In the genomic region with DNA sequence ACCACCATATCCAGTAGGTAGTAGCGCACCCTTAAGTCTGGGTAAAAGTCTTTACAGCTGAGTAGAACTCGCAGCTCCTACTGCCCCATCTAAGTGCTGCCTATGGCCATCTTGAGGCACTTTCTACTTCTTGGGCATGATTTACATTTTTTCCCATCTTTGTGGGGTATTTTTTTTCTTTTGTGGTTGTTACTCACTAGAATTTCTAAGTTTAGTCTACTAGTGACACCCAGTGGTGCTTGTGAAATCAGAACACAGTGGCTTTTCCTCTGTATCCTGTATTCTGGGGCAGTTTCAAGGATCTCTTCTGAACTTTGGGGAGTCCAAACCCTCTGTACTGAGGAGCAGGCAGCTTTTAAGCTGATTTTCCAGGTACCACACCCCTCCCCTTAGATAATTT, we compare ENCODE assay signal across 11 mouse cellular contexts. TPM values are rescaled to one million over a fixed set of nuclear protein-coding genes. Genes with fewer than 3 reads are reported as not detected.
A peak's percentile ranks its signal among the peaks of the same experiment; 100 is the strongest.
DNase-seq lines count a peak whose midpoint lies in the region; ATAC-seq lines count a peak whose summit lies in the region.
"Had no signal": no experiment of that assay in that cellular context is flagged by ENCODE, and none has a peak within 500 bp of the region (broad histone marks: within the 10 kb centered on the region; RNA-seq: fewer than 3 reads in every experiment).

No protein-coding gene starts in this region.

- H3K4me1 ChIP-seq in embryonic facial prominence, embryonic 11.5 days (ENCODE audit: control insufficient read depth, insufficient read depth, low read length): no peaks in the 10 kb centered on the region
- H3K4me1 ChIP-seq in embryonic facial prominence, embryonic 10.5 days: peaks cover 10% of the 10 kb centered on the region
- peaks cover 6% of the 10 kb centered on the region for H3K4me1 ChIP-seq in kidney, embryonic 15.5 days
- H3K4me1 ChIP-seq: heart, embryonic 10.5 days; stomach, embryonic 15.5 days had no signal

- H3K9ac ChIP-seq in embryonic facial prominence, embryonic 11.5 days (replicated peaks; ENCODE audit: low read length): no peak overlapping the region
- no peak overlapping the region for H3K9ac ChIP-seq in kidney, embryonic 15.5 days
- H3K9ac ChIP-seq: stomach, embryonic 15.5 days had no signal

- no peak overlapping the region for H3K4me2 ChIP-seq in embryonic facial prominence, embryonic 11.5 days (ENCODE audit: low read depth, low read length)
- no peak overlapping the region for H3K4me2 ChIP-seq in kidney, embryonic 15.5 days
- H3K4me2 ChIP-seq: stomach, embryonic 15.5 days had no signal

- H3K9me3 ChIP-seq in embryonic facial prominence, embryonic 11.5 days (replicated peaks; ENCODE audit: control insufficient read depth, low read length): no peaks in the 10 kb centered on the region
- no peaks in the 10 kb centered on the region for H3K9me3 ChIP-seq in embryonic facial prominence, embryonic 10.5 days
- H3K9me3 ChIP-seq in kidney, embryonic 15.5 days (replicated peaks): no peaks in the 10 kb centered on the region
- H3K9me3 ChIP-seq: heart, embryonic 10.5 days; stomach, embryonic 15.5 days had no signal

- no peak overlapping the region for H3K4me3 ChIP-seq in embryonic facial prominence, embryonic 11.5 days (ENCODE audit: low read depth, low read length)
- no peak overlapping the region for H3K4me3 ChIP-seq in embryonic facial prominence, embryonic 10.5 days
- H3K4me3 ChIP-seq in kidney, embryonic 15.5 days (replicated peaks): no peak overlapping the region
- H3K4me3 ChIP-seq: heart, embryonic 10.5 days; stomach, embryonic 15.5 days had no signal

- WGBS in embryonic facial prominence, embryonic 11.5 days: 92% methylated on average over 2 of the region's 2 CpGs
- 90% methylated on average over 2 of the region's 2 CpGs for WGBS in embryonic facial prominence, embryonic 10.5 days
- WGBS in kidney, embryonic 15.5 days: 88% methylated on average over 2 of the region's 2 CpGs

- H3K36me3 ChIP-seq in embryonic facial prominence, embryonic 11.5 days (replicated peaks; ENCODE audit: control insufficient read depth, insufficient read depth, low read depth, low read length): no peaks in the 10 kb centered on the region
- H3K36me3 ChIP-seq in embryonic facial prominence, embryonic 10.5 days (replicated peaks): no peaks in the 10 kb centered on the region
- H3K36me3 ChIP-seq in kidney, embryonic 15.5 days: no peaks in the 10 kb centered on the region
- no peaks in the 10 kb centered on the region for H3K36me3 ChIP-seq in splenic B cell, adult 2 months (ENCODE audit: control insufficient read depth, insufficient read depth, low read length, poor library complexity, severe bottlenecking)
- H3K36me3 ChIP-seq: heart, embryonic 10.5 days; stomach, embryonic 15.5 days had no signal

- no peak for ATAC-seq in embryonic facial prominence, embryonic 11.5 days (replicated peaks; ENCODE audit: insufficient number of reproducible peaks, low FRiP score, low TSS enrichment, low read depth)
- no peak for ATAC-seq in kidney, embryonic 15.5 days (replicated peaks; ENCODE audit: low FRiP score)
- ATAC-seq: activated CD4-positive, CD25-positive, alpha-beta regulatory T cell, adult 4 months had no signal

- H3K27ac ChIP-seq in embryonic facial prominence, embryonic 11.5 days (replicated peaks; ENCODE audit: low read depth, low read length): no peak overlapping the region
- no peak overlapping the region for H3K27ac ChIP-seq in embryonic facial prominence, embryonic 10.5 days (replicated peaks)
- no peak overlapping the region for H3K27ac ChIP-seq in kidney, embryonic 15.5 days
- H3K27ac ChIP-seq: heart, embryonic 10.5 days; stomach, embryonic 15.5 days had no signal

- DNase-seq in embryonic facial prominence, embryonic 11.5 days (ENCODE audit: low spot score): peak; percentile 4
- no peak for DNase-seq in embryonic facial prominence, embryonic 10.5 days (ENCODE audit: low spot score)
- DNase-seq in kidney, postnatal 14 days: peak; percentile 12
- peak; percentile 8 for DNase-seq in retina, postnatal 1 day
- DNase-seq in retina, embryonic 14.5 days (ENCODE audit: low spot score): no peak
- peak; percentile 42 for DNase-seq in splenic B cell, adult 2 months (ENCODE audit: low read depth, low spot score)
- DNase-seq in thymus, postnatal 36 days: no peak

- no peaks in the 10 kb centered on the region for H3K27me3 ChIP-seq in embryonic facial prominence, embryonic 11.5 days (ENCODE audit: control insufficient read depth, insufficient read depth, low read length)
- H3K27me3 ChIP-seq in embryonic facial prominence, embryonic 10.5 days (replicated peaks; ENCODE audit: low read depth, poor library complexity, severe bottlenecking): no peaks in the 10 kb centered on the region
- no peaks in the 10 kb centered on the region for H3K27me3 ChIP-seq in kidney, embryonic 15.5 days
- H3K27me3 ChIP-seq in splenic B cell, adult 2 months (ENCODE audit: control insufficient read depth, insufficient read depth, low read length, poor library complexity, severe bottlenecking): no peaks in the 10 kb centered on the region
- H3K27me3 ChIP-seq: stomach, embryonic 15.5 days had no signal

RNA-seq across cellular contexts. Expression of a gene that starts 3.3 kb away (rescaled TPM):
- polyA plus RNA-seq in embryonic facial prominence, embryonic 11.5 days (2014; fragmentation: Nextera tagmentation; extraction: Ambion mirVana): 21.9 and 23.4 TPM in 2 replicates
- 24.1 and 26.2 TPM in 2 replicates for polyA plus RNA-seq in embryonic facial prominence, embryonic 10.5 days (2016; fragmentation: Nextera tagmentation; extraction: Ambion mirVana)
- 18.9 and 20.2 TPM in 2 replicates for polyA plus RNA-seq in kidney, embryonic 15.5 days (2015; fragmentation: Nextera tagmentation; extraction: Ambion mirVana)

RNA-seq across cellular contexts. Expression of a gene that starts 35.0 kb away (rescaled TPM):
- 0.43 and 0.47 TPM in 2 replicates for polyA plus RNA-seq in embryonic facial prominence, embryonic 11.5 days (2014; fragmentation: Nextera tagmentation; extraction: Ambion mirVana)
- 0.40 and 0.49 TPM in 2 replicates for polyA plus RNA-seq in embryonic facial prominence, embryonic 10.5 days (2016; fragmentation: Nextera tagmentation; extraction: Ambion mirVana)
- polyA plus RNA-seq in kidney, embryonic 15.5 days (2015; fragmentation: Nextera tagmentation; extraction: Ambion mirVana): 0.44 and 0.60 TPM in 2 replicates
- polyA plus RNA-seq: activated CD4-positive, CD25-positive, alpha-beta regulatory T cell, adult 4 months had no signal

RNA-seq across cellular contexts. Expression of a gene that starts 54.8 kb away (rescaled TPM):
- 0.66 and 0.67 TPM in 2 replicates for polyA plus RNA-seq in embryonic facial prominence, embryonic 11.5 days (2014; fragmentation: Nextera tagmentation; extraction: Ambion mirVana)
- 0.56 and 0.62 TPM in 2 replicates for polyA plus RNA-seq in embryonic facial prominence, embryonic 10.5 days (2016; fragmentation: Nextera tagmentation; extraction: Ambion mirVana)
- polyA plus RNA-seq in kidney, embryonic 15.5 days (2015; fragmentation: Nextera tagmentation; extraction: Ambion mirVana): 0.84 and 0.87 TPM in 2 replicates

Comparison
In these comparisons a context has a peak if more than half of its experiments do, and no peak if none do; other contexts are left out.
1. DNase-seq: peak in embryonic facial prominence, embryonic 11.5 days (single experiment), kidney, postnatal 14 days (single experiment), retina, postnatal 1 day (single experiment) and splenic B cell, adult 2 months (single experiment); none in embryonic facial prominence, embryonic 10.5 days (single experiment), retina, embryonic 14.5 days (single experiment) and thymus, postnatal 36 days (0 of 2).